Mouse (Mus musculus) liver, embryonic 15.5 days (tissue): ENCODE measurements around the gene Chrna10. TPM values are rescaled to one million over a fixed set of nuclear protein-coding genes. Genes with fewer than 3 reads are reported as not detected.

Experiments
- polyA plus RNA-seq: library from polyadenylated mRNA; unstranded; fragments of >200 nt; fragmentation: Nextera tagmentation; extraction: Ambion mirVana; gene quantifications from 2 replicates; pipeline ENCODE4 v1.2.1, GENCODE M21; 2015

Gene Chrna10
- polyA plus RNA-seq, 1 experiment from 2014 or later = not detected

Other genes starting within 250 kb of the Chrna10 start
- gene Folr1, start 246.0 kb downstream of the Chrna10 start, polyA plus RNA-seq = 0.24 and 0.62 TPM in 2 replicates
- gene Lamtor1, start 210.9 kb downstream of the Chrna10 start, polyA plus RNA-seq = 68.8 and 69.0 TPM in 2 replicates
- 0.08 and 0.15 TPM in 2 replicates for gene Tomt, start 210.5 kb downstream of the Chrna10 start, polyA plus RNA-seq
- 1.6 and 1.7 TPM in 2 replicates for gene Lrrc51, start 182.9 kb downstream of the Chrna10 start, polyA plus RNA-seq
- 30.1 and 33.6 TPM in 2 replicates for gene Numa1, start 182.7 kb downstream of the Chrna10 start, polyA plus RNA-seq
- gene Il18bp, start 98.1 kb downstream of the Chrna10 start, polyA plus RNA-seq = 22.9 and 31.8 TPM in 2 replicates
- 11.5 and 14.4 TPM in 2 replicates for gene Rnf121, start 51.4 kb downstream of the Chrna10 start, polyA plus RNA-seq
- 11.4 and 13.3 TPM in 2 replicates for gene Xndc1, start 51.3 kb downstream of the Chrna10 start, polyA plus RNA-seq
- 0.30 TPM in 1 of 2 replicates, not detected in the other for gene Xntrpc, start 51.1 kb downstream of the Chrna10 start, polyA plus RNA-seq
- gene Trpc2, start 33.7 kb downstream of the Chrna10 start, polyA plus RNA-seq = 0.36 TPM in 1 of 2 replicates, not detected in the other
- gene Art1, start 15.1 kb downstream of the Chrna10 start, polyA plus RNA-seq = 0.77 and 1.6 TPM in 2 replicates
- gene Art5, start 7.3 kb downstream of the Chrna10 start, polyA plus RNA-seq = 0.25 and 0.30 TPM in 2 replicates
- gene Nup98, start 93.3 kb upstream of the Chrna10 start, polyA plus RNA-seq = 13.4 and 13.5 TPM in 2 replicates
- 22.2 and 23.5 TPM in 2 replicates for gene Pgap2, start 93.4 kb upstream of the Chrna10 start, polyA plus RNA-seq
- gene Rhog, start 139.2 kb upstream of the Chrna10 start, polyA plus RNA-seq = 57.4 and 62.3 TPM in 2 replicates
- gene Stim1, start 151.0 kb upstream of the Chrna10 start, polyA plus RNA-seq = 14.9 and 16.5 TPM in 2 replicates